Mouse (Mus musculus): ENCODE data around the gene Pibf1.
A peak's percentile ranks its signal among the peaks of the same experiment; 100 is the strongest.

Gene Pibf1

DNA sequence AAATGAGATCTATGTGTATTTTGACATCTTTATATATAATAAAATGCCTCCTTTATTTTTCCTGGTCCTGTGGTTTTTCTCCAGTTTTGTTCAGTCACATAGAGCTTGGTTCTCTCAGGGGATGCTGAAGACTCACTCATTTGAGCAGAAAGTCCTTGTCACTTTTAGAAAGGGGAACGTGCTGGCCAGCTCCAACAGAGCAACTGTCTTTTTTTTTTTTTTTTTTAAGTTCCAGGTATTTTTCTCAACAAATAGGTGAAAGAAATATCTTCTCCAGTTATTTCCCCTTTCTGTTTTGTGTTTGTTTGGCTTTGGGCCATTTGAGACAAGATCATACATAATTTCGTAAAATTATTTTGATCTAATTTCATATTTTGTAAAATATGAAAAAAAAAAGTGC is 174.8 kb downstream of the Pibf1 start:
- no peak for DNase-seq

GRCm38 (mm10) chr14:99275827-99276226 is 176.6 kb downstream of the Pibf1 start:
- no peak for DNase-seq

- no peak for DNase-seq
Measured at GRCm38 (mm10) chr14:99278312-99278711, 179.1 kb downstream of the Pibf1 start.

GRCm38 (mm10) chr14:99278763-99279486 is 179.7 kb downstream of the Pibf1 start:
- peak in 1 of 2 experiments; percentile 16 for DNase-seq

- no peak for DNase-seq
Measured at GRCm38 (mm10) chr14:99280399-99280798, 181.2 kb downstream of the Pibf1 start.

- no peak for DNase-seq
Measured at GRCm38 (mm10) chr14:99280825-99281433, 181.7 kb downstream of the Pibf1 start.

- no peak for DNase-seq
Measured at GRCm38 (mm10) chr14:99285486-99285885, 186.3 kb downstream of the Pibf1 start.

GRCm38 (mm10) chr14:99292176-99292575 is 193.0 kb downstream of the Pibf1 start:
- no peak for DNase-seq

DNA sequence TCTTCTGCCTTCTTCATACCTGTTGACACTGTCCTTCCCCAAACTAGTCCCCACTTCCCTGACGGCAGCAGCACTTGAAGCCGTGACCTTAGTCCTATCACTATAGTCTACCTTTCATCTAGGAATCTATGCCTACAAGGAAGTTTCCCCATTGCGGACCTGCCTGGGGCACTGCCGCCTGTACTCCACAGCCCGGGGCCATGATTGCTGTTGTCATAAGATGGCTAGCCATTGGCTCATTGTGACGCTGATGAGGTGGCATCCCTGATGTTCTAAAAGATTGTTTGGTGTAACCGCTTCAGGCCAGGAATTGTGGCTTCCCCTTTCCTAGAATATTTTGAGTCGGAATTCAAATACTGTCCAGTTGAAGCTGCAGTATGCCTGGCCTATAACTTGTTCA is 195.2 kb downstream of the Pibf1 start:
- DNase-seq = no peak

- DNase-seq = no peak
Measured at GRCm38 (mm10) chr14:99295606-99296341, 196.6 kb downstream of the Pibf1 start.

- DNase-seq = peak; percentile 94 to 98
Measured at GRCm38 (mm10) chr14:99298385-99299021, 199.3 kb downstream of the Pibf1 start, which contains the start of gene Klf5. Klf5 (plus strand) TSS chr14:99298691.

- DNase-seq = peak; percentile 75 to 82
Measured at GRCm38 (mm10) chr14:99299022-99299481, 199.8 kb downstream of the Pibf1 start.

GRCm38 (mm10) chr14:99299701-99300191 is 200.5 kb downstream of the Pibf1 start:
- peak in 1 of 2 experiments; percentile 18 for DNase-seq

DNA sequence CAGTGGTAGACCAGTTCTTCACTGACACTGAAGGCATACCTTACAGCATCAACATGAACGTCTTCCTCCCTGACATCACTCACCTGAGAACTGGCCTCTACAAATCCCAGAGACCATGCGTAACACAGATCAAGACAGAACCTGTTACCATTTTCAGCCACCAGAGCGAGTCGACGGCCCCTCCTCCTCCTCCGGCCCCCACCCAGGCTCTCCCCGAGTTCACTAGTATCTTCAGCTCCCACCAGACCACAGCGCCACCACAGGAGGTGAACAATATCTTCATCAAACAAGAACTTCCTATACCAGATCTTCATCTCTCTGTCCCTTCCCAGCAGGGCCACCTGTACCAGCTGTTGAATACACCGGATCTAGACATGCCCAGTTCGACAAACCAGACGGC is 202.2 kb downstream of the Pibf1 start:
- peak in 1 of 2 experiments; percentile 28 for DNase-seq

Measured in lung, postnatal 4 days (tissue).